Mouse (Mus musculus) megakaryocyte, embryonic 14.5 days (primary cell): ENCODE data around the gene Lrrk2. TPM values are rescaled to one million over a fixed set of nuclear protein-coding genes. Genes with fewer than 3 reads are reported as not detected.
A peak's percentile ranks its signal among the peaks of the same experiment; 100 is the strongest.

Experiments used
- H3K27me3 ChIP-seq: replicated peaks from 2 replicates; pipeline ENCODE3; 2012; ENCODE audit warnings: inconsistent platforms
- H3K36me3 ChIP-seq: replicated peaks from 2 replicates; pipeline ENCODE3; 2012; ENCODE audit warnings: low read length, inconsistent platforms, mixed read lengths
- H3K4me1 ChIP-seq: 2 replicates; pipeline ENCODE4 v1.6.1; 2012; ENCODE audit warnings: inconsistent platforms
- H3K4me3 ChIP-seq: replicated peaks from 2 replicates; pipeline ENCODE3; 2012; ENCODE audit warnings: moderate library complexity, mild to moderate bottlenecking, inconsistent platforms
- H3K9me3 ChIP-seq: 2 replicates; pipeline ENCODE4 v1.6.1; 2012; ENCODE audit warnings: inconsistent platforms
- FLI1 ChIP-seq: IDR thresholded peaks from 2 replicates; pipeline ENCODE4 v1.6.1; 2012; ENCODE audit warnings: low read length, inconsistent platforms, mixed read lengths
- GATA1 ChIP-seq: IDR thresholded peaks from 3 replicates; pipeline ENCODE4 v1.6.1; 2012; ENCODE audit warnings: mixed read lengths, low read length, inconsistent platforms, borderline replicate concordance
- polyA plus RNA-seq: library from polyadenylated mRNA; stranded (reverse); fragments of >175 nt; gene quantifications from 2 replicates; pipeline ENCODE4 v1.2.3, GENCODE M21; 2012; ENCODE audit warnings: low replicate concordance; ENCODE audit not compliant: insufficient read depth

The Lrrk2 gene
- 0.03 TPM in 1 of 2 replicates, not detected in the other for polyA plus RNA-seq

GRCm38 (mm10) chr15:91672645-91673568 lies at the start of gene Lrrk2:
TSS of gene Lrrk2 (plus strand) at chr15:91673175.
- H3K4me3 ChIP-seq, result peak within 1 kb of the TSS; percentile 93
- TF ChIP-seq FLI1 (no peak), GATA1 (no peak)

DNA sequence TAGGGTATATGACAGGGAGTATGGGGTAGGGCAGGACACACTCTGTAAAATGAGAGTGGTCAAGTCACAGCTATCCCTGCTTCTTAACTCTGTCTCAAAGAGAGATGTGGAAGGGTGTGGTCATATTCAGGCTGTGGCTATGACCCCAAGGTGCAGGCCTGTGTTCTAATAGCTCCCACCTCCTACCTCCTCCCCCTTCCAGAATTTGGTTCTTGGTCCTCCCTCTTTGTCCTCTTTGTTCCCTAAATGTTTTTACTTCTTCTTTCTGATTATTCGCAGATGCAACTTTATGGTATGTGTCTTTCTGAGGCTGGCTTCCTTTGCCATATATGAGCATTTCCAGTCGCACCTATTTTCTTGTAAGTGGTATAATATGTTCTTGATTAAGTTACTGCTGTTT lies 48.5 kb upstream of the Lrrk2 start:
- peaks cover 8% of the 10 kb centered on the region; the same call in 1 of the 2 replicates for H3K9me3 ChIP-seq
- H3K36me3 ChIP-seq, result no peaks in the 10 kb centered on the region
- H3K27me3 ChIP-seq, result no peaks in the 10 kb centered on the region
- no peaks in the 10 kb centered on the region for H3K4me1 ChIP-seq
- H3K4me3 ChIP-seq, result no peak overlapping the region
- TF ChIP-seq GATA1, result no peak
- TF ChIP-seq FLI1, result no peak

More at GRCm38 (mm10) chr15:91672645-91673568, at the start of gene Lrrk2:
- H3K9me3 ChIP-seq, result no peaks in the 10 kb centered on the region
- H3K27me3 ChIP-seq, result no peaks in the 10 kb centered on the region
- peaks cover 18% of the 10 kb centered on the region for H3K4me1 ChIP-seq
- H3K36me3 ChIP-seq, result no peaks in the 10 kb centered on the region

GRCm38 (mm10) chr15:91629137-91629536 lies 43.8 kb upstream of the Lrrk2 start:
- Histone ChIP-seq H3K27me3 (no peaks in the 10 kb centered on the region), H3K36me3 (no peaks in the 10 kb centered on the region), H3K4me1 (no peaks in the 10 kb centered on the region), H3K9me3 (peaks cover 15% of the 10 kb centered on the region; the same call in 1 of the 2 replicates), H3K4me3 (no peak overlapping the region)
- TF ChIP-seq GATA1, result no peak
- no peak for TF ChIP-seq FLI1

DNA sequence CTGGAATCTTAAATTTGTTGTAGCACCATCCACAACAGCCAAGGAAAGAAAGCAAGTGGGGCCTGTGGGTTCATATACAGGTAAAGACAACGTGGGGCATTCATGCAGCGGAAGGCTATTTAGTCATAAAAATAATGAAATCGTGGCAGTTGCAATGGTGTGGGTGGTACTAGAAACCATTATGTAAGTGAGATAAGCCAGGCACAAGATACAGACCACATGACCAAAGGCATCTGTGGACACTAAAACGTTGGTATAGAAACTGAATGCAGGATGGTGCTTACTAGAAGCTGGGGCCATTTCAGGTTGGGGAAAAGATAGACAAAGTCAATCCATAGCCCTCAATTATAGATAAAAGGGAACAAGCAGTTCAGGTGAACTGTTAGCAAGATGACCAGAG lies 40.5 kb upstream of the Lrrk2 start:
- H3K27me3 ChIP-seq, result no peaks in the 10 kb centered on the region
- peaks cover 15% of the 10 kb centered on the region; the same call in 1 of the 2 replicates for H3K9me3 ChIP-seq
- TF ChIP-seq FLI1 (no peak), GATA1 (no peak)
- no peaks in the 10 kb centered on the region for H3K36me3 ChIP-seq
- no peaks in the 10 kb centered on the region for H3K4me1 ChIP-seq
- no peak overlapping the region for H3K4me3 ChIP-seq

GRCm38 (mm10) chr15:91633051-91633450 lies 39.9 kb upstream of the Lrrk2 start:
- Histone ChIP-seq H3K4me3 (no peak overlapping the region), H3K4me1 (no peaks in the 10 kb centered on the region), H3K36me3 (no peaks in the 10 kb centered on the region), H3K9me3 (peaks cover 15% of the 10 kb centered on the region; the same call in 1 of the 2 replicates), H3K27me3 (no peaks in the 10 kb centered on the region)
- no peak for TF ChIP-seq FLI1
- TF ChIP-seq GATA1, result no peak

- H3K27me3 ChIP-seq, result no peaks in the 10 kb centered on the region
- no peaks in the 10 kb centered on the region for H3K36me3 ChIP-seq
- H3K4me1 ChIP-seq, result no peaks in the 10 kb centered on the region
- no peak overlapping the region for H3K4me3 ChIP-seq
- peaks cover 14% of the 10 kb centered on the region; the same call in 1 of the 2 replicates for H3K9me3 ChIP-seq
- TF ChIP-seq GATA1 (no peak), FLI1 (no peak)
These were observed 39.2 kb upstream of the Lrrk2 start for GRCm38 (mm10) chr15:91633806-91634205.

DNA sequence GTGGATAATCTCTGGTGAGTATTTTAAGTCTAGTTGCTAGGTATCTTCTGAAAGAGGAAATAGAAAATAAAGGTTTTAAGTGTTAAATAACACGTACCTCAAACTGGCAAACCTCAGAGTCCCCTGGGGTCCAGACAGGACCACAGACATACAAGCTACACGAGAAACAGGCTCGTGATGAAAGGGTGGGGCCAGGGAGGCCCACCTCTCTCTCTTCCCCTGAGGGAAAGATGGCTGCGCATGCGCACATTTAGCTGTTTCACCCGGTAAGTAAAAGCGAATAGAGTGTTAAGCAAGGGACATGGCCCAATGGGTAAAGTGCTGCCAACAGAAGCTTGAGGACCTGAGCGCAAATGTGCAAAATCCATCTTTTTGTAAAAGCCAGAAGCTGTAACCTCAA lies 38.7 kb upstream of the Lrrk2 start:
- H3K36me3 ChIP-seq, result no peaks in the 10 kb centered on the region
- H3K9me3 ChIP-seq, result peaks cover 10% of the 10 kb centered on the region; the same call in 1 of the 2 replicates
- no peak for TF ChIP-seq GATA1
- no peak for TF ChIP-seq FLI1
- no peaks in the 10 kb centered on the region for H3K27me3 ChIP-seq
- no peaks in the 10 kb centered on the region for H3K4me1 ChIP-seq
- no peak overlapping the region for H3K4me3 ChIP-seq

DNA sequence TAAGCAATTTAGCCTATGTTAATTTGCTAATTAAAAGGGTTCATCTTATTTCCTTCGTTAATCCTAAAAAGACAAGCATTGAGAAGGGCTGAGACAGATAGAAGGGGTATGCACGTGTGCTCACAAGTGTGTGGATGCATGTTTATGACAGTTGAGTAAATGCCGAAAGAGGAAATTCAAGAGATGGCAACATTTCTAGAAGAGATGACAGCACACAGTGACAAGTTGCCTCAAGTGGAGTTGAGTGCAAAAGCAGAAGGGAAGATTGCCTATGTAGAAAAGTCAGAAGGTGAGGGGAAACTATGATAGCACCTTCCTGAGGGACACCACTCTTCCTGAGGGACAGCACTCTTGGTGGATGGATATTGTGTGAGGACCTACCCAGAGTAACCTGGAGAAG lies 31.3 kb upstream of the Lrrk2 start:
- Histone ChIP-seq H3K4me3 (no peak overlapping the region), H3K27me3 (no peaks in the 10 kb centered on the region), H3K4me1 (peaks cover 11% of the 10 kb centered on the region), H3K9me3 (peaks cover 11% of the 10 kb centered on the region; the same call in 1 of the 2 replicates), H3K36me3 (no peaks in the 10 kb centered on the region)
- TF ChIP-seq FLI1 (no peak), GATA1 (no peak)

DNA sequence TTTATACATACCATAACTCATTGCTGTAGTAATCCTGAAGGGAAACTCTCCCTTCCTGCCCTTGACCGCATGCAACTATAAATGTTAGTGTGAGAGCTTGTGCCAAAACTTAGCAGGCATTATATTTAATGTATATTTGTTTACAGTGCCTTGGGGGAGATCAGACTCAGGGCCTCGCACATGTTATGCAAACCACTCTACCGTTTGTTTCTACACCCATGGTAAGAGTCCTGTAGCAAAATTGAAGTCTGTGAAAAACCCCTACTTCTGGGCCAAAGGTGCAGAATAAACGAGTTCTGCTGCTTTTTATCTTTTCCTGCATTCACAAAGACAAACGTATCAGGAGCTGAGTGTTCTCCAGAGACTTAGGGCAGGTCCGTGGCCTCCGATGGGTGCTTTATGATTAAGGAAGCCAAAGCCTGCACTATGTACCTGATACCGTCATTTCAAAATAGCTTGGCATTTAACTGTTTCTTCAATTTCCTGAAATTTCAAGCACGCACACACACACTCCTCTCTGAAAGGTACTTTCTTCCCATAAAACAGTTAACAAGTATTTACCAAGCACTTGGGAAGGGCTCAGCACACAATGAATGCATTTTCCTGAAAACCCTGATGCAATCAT lies 30.2 kb upstream of the Lrrk2 start:
- TF ChIP-seq FLI1, result no peak
- TF ChIP-seq GATA1, result no peak
- peaks cover 11% of the 10 kb centered on the region; the same call in 1 of the 2 replicates for H3K9me3 ChIP-seq
- H3K4me3 ChIP-seq, result no peak overlapping the region
- no peaks in the 10 kb centered on the region for H3K36me3 ChIP-seq
- H3K27me3 ChIP-seq, result no peaks in the 10 kb centered on the region
- H3K4me1 ChIP-seq, result peaks cover 11% of the 10 kb centered on the region
